Mouse (Mus musculus) urinary bladder, postnatal 4 days (tissue): Measurements from ENCODE around the gene Usp54.
"Not testable (repeated sequence)": the region's sequence is repeated elsewhere in the genome, so short reads cannot be mapped to it uniquely, and the experiment has no call there.

Source experiments
- DNase-seq, 2 experiments: peaks; one replicate each; pipeline ENCODE4 v3.0.0; 2021 to 2022; ENCODE audit warnings: low spot score in 2 of 2

Gene Usp54

DNA sequence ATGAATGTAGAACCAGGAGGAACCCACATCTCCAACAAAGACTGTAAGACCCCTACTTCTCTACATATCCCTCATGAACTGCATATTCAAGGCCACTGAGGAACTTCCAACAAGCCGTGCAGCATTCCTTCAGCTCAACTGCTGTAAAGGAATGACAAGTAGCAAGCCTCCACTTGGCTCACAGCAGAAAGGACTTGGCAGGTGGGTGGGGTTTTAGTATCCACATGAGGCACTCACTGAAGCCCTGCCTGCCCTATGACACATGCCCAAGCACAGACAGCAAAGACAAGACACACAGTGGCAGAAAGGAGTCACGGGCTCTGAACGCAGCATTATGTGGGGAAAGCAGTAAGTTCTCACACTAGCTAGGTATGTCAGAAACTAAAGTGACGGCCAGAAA is 30.7 kb downstream of the Usp54 start:
- peak in 1 of 2 experiments; percentile 25 for DNase-seq

DNA sequence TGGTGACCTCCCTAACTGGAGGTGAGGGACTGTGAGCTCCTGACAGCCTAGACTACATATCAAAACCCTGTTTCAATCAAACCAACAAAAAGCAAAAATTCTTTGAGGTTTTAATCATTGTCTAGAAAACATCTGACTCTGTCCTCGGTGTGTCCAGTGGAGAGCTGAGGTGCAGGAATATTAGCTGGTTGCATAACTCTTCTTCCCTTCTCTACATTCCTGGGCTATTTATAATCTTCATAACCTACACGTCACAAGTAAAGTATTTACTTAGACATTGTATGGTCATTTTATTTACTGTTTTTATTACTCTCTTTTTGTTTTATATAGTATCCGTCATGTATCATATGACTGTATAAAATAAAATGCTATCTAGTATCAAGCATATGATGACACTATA is 31.3 kb downstream of the Usp54 start:
- no peak for DNase-seq

DNA sequence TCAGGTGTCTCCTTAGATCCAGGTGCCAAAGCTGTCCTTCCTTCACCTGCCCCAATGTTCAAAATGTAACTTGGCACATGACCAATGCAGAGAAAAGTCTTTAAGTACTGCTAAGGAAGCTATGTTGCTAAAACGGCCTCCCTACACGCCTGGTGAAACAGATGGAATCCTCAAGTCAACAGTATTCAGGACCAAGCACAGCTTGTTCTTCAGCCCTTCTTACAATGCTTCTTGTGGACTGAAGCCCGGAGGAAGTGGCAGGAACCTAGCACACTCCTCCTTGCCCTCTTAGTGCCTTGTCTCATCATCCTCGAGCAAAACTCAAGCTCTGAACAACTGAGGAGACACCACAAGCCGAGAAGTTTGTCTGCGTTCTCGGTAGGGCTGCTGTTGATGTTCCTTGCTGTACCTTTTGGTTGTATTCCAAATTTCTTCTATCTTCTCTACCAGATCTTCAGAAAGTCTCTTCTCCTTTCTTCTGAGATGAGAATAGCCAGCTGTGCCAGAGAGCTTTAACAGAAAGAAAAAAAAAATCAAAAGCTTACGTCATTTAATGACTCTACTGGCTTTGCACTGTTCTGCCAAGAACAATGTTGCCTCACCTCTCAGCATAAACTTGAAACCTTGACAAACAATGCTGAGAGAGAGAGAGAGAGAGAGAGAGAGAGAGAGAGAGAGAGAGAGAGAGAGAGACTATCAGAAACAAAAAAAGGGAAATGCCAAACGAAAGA is 33.3 kb downstream of the Usp54 start:
- no peak for DNase-seq

- DNase-seq: no peak
Measured at GRCm38 (mm10) chr14:20601287-20601686, 39.6 kb downstream of the Usp54 start.

DNA sequence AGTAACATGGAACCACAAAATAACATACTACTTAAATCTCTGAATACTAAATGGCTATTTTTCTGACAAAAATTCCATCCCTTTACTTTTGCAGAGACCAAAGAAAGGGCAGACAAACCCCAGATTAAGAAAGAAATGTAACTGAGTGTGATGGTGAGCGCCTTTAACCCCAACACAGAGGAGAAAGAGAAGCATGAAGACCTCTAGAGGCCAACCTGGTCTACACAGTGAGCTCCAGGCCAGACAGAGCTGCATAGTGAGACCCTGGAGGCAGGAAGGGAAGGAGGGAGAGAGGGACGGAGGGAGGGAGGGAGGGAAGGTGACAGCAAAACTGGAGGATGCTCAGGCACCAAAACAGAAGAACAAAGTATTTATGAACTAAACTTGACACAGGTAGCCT is 40.7 kb downstream of the Usp54 start:
- no peak for DNase-seq

- no peak for DNase-seq
Measured at GRCm38 (mm10) chr14:20599542-20599941, 41.3 kb downstream of the Usp54 start.

DNA sequence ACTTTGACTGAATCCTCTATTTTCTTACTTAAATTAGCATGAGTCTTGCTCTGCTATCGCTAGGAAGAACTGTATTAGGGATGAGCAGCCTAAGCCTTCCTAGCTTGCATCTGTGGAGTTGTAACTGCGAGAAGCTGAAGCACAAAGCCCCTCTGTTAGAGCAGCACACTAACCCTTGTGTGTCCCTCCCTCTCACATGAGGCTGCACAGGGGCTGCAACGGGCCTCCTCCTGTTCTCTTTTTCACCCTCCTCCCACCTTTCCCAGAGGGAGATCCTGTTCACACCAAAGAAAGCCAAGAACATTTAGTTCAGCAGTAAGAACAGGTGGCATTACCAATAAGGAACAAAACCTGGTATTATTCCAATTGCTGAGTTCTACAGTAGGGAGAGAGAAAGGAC is 45.1 kb downstream of the Usp54 start:
- DNase-seq: no peak

DNA sequence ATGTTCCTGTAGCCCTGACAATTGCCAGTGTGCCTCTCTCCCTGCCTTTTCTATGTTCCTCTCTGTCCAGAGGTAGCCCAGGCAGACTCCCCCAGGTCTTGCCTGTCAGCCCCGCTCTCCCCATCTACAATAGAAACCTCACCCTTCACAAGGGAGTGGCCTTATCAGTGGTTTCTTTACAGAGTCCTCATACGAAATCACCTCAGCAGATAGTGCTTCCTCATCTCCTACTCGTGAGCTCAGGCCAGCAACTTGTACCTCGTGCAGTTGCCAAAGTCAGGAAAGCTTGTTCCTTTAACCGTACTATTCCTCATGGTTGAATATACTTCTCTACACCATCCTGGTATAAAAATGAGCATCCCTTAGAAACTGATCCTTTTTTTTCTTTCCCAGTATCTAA is 53.4 kb downstream of the Usp54 start:
- DNase-seq: no peak

DNA sequence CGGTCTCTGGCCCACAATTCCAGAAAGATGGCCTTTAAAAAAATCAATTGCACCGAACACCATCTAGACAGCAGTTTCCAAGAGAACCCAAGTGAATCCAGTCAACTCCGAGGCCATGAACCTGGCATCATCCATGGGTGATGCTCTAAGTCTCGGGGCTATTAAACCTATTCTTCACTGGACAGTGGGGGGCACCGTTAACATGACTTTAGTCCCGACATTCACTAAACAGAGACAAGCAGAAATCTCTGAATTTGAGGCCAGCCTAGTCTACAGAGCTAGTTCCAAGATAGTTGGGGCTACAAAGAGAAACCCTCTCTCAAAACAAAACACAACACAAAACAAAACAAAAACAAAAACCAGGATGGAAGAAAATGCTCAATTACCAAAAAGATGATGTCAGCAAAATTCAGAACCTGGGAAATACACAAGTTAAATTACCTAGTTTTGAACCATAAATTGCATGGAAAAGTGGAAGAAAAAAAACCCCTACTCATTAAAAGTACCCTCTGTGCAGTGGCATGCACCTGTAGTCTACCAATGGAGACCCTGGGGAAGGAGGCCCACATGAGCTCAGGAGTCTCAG is 61.9 kb downstream of the Usp54 start:
- no peak for DNase-seq

GRCm38 (mm10) chr14:20576179-20576578 is 64.7 kb downstream of the Usp54 start:
- peak; percentile 52 to 71 for DNase-seq

- not testable (repeated sequence) for DNase-seq
Measured at GRCm38 (mm10) chr14:20573196-20573595, 67.7 kb downstream of the Usp54 start.

DNA sequence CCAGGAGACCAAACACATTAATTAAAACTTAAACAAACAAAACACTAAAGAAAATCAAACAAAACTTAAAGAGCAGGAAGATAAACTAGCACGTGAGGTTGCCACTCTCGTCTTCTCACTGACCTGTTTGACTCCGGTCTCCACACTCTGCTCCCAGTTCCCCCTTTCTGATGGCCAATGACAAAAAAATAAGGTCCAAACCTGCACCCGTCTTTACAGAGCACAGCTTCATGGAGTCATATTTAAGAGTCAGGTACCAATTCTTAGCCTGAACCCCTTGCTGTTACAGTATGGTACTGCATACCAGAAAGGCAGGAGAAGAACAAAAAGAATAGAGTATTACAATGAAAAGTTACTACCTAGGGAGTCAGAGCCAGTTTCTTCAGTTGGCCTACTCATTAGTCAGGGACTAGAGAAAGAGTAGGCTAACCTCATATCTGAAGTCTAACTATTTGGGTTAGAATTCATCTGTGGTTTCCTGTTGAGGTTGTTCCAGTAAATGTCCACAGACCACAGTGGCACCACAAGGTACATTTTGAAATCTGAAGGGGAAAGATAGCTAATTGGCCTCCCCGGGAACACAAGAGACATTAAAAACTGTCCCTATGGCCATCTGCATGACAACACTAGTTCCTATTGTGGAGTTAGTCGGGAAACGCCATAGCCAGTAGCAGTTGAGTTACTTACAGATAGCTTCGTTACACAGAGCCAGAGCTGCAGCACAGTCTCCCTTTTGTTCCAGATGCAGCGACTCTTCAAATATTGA is 75.4 kb downstream of the Usp54 start:
- no peak for DNase-seq

GRCm38 (mm10) chr14:20564692-20565091 is 76.2 kb downstream of the Usp54 start:
- DNase-seq: no peak

DNA sequence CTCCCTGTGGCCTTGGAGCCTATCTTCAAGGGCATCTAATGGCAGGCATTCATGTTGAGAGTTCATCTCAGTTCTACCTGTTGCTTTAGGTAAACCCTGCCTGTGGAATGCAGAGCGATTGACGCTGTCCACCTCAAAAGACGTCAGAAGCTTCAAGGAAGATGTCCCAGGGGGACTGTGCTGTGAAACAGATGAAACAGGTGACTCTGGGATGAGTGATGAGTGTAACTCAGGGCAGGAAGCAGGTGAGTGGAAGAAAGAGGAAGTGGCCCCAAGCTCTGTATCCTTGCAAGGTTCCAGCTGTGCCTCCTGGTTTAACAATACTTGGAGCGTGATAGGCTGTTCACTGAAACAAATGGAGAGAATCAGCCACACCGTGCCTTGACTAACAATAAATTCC is 79.0 kb downstream of the Usp54 start:
- DNase-seq: no peak

DNA sequence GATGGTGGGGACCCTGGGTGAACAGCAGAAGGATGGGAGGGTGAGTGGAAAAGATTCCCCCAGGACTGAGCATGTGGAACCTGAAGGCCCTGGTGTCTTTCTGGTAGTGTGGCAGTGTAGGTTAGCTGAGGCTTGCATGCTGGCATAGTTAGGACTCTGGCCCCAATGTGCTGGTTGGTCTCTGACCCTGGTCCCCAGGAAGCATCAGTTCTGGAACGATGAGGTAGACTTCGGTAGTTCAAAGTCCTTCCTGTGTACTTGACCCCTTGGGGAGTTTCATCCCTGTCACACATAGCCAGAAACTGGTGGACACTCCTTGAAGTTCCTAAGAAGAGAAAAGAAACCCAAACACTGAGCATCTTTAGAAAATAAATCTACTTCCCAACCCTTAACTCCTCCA is 90.7 kb downstream of the Usp54 start:
- DNase-seq: no peak

GRCm38 (mm10) chr14:20546415-20546814 is 94.4 kb downstream of the Usp54 start, which contains the start of gene Ppp3cb:
Ppp3cb (minus strand) TSS chr14:20546573.
- peak in 1 of 2 experiments; percentile 76 for DNase-seq

- DNase-seq: peak; percentile 92
Measured at GRCm38 (mm10) chr14:20545529-20546331, 95.1 kb downstream of the Usp54 start.

DNA sequence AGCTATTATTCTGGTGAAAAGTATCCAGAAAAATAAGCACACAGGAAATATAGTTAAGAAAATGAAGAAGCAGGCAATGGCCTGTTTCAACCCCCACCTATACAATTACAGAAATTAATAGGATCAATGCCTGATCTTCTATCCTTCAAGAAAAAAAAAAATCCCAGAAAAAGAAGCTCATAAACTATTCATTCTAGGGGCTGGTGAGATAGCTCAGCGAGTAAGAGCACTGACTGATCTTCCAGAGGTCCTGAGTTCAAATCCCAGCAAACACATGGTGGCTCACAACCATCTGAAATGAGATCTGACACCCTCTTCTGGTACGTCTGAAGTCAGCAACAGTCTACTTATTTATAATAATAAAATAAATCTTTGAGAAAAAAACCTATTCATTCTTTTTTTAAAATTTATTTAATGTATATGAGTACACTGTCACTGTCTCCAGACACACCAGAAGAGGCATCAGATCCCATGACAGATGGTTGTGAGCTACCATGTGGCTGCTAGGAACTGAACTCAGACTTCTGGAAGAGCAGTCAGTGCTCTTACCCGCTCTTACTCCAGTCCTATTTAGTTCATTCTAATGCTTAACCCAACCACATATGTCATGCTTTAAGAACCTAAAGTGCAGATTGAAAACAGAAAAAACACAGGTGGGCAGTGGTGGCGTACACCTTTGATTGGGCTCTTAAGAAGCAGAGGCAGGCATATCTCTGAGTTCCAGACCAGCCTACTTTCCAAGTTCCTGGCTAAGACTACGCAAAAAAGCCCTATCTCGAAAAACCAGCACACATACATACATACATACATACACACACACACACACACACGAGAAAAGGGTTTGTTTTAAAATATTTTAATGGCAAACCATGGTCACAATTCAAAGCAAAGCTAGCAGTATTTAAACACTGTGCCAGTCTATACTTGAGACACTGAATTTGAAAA is 96.1 kb downstream of the Usp54 start:
- DNase-seq: no peak

DNA sequence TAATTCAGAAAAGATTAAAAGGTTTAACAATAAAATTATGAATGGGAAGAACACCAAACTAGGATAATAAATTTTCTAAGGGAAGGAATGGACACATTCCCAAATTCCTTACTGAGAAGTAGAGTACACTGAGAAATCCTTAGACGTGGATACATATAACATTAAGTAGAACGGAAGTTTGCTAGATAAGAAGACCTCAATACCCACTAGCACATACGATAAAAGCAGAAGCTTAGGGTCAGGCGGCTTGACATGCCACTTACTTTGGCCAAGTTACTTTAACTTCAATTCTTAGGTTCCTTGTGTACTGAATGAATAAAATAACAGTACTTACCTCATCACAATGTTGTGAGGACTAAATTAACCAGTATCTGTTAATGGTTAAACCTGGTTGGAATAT is 111.2 kb downstream of the Usp54 start:
- no peak for DNase-seq

DNA sequence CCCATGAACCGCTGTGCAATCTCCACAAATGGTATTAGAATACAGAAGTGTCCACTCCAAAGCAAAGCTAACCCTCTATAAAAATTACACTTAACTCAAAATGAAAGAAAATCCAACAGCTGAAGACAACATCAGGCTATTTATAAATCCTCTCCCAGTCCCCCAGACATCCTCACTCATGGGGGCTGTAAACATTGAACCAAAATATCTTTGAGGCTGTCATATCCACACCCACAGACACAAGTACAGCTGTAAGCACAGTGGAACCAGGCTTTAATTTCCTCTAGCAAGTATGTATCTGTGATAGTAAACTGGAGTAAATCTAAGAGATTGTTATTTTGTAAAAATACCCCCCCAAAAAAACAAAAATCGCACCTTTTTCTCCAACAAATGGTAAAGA is 120.7 kb downstream of the Usp54 start:
- DNase-seq: no peak

- DNase-seq: no peak
Measured at GRCm38 (mm10) chr14:20508424-20508823, 132.4 kb downstream of the Usp54 start.
